Mouse (Mus musculus): ENCODE data around the gene Pold4. TPM values are rescaled to one million over a fixed set of nuclear protein-coding genes. Genes with fewer than 3 reads are reported as not detected.
A peak's percentile ranks its signal among the peaks of the same experiment; 100 is the strongest.

Gene Pold4
- polyA plus RNA-seq, 1 experiment from 2014 or later: 32.6 TPM

- Histone ChIP-seq H3K9me3 (ENCODE audit: control insufficient read depth, low read length) (no peaks in the 10 kb centered on the region), H3K36me3 (ENCODE audit: control insufficient read depth, insufficient read depth, low read length) (no peaks in the 10 kb centered on the region), H3K27me3 (ENCODE audit: control insufficient read depth, insufficient read depth, low read depth, low read length) (no peaks in the 10 kb centered on the region), H3K4me3 (ENCODE audit: low read length) (no peak overlapping the region), H3K4me1 (replicated peaks; ENCODE audit: control insufficient read depth, insufficient read depth, low read length) (peaks cover 5% of the 10 kb centered on the region), H3K27ac (ENCODE audit: low read length) (no peak overlapping the region), H3K4me2 (ENCODE audit: low read depth, low read length) (no peak overlapping the region), H3K9ac (ENCODE audit: low read length) (no peak overlapping the region)
- WGBS: 72% methylated on average over 11 of the region's 11 CpGs
- no peak for ATAC-seq (ENCODE audit: low read depth)
Observed at GRCm38 (mm10) chr19:4255583-4256162, 24.0 kb downstream of the Pold4 start.

- peak overlapping the region; percentile 87 for H3K4me2 ChIP-seq (ENCODE audit: low read depth, low read length)
- no peaks in the 10 kb centered on the region for H3K27me3 ChIP-seq (ENCODE audit: control insufficient read depth, insufficient read depth, low read depth, low read length)
- peak overlapping the region; percentile 71 for H3K4me3 ChIP-seq (ENCODE audit: low read length)
- H3K9me3 ChIP-seq (ENCODE audit: control insufficient read depth, low read length): no peaks in the 10 kb centered on the region
- WGBS: under 1% methylated on average over 41 of the region's 41 CpGs
- ATAC-seq (ENCODE audit: low read depth): peak; percentile 94
- H3K36me3 ChIP-seq (ENCODE audit: control insufficient read depth, insufficient read depth, low read length): no peaks in the 10 kb centered on the region
- peaks cover 5% of the 10 kb centered on the region for H3K4me1 ChIP-seq (replicated peaks; ENCODE audit: control insufficient read depth, insufficient read depth, low read length)
- H3K27ac ChIP-seq (ENCODE audit: low read length): 0 out of 2 replicates have a peak overlapping the region, but pooled peaks have one; percentile 10
- H3K9ac ChIP-seq (ENCODE audit: low read length): peak overlapping the region; percentile 70
Observed at GRCm38 (mm10) chr19:4257216-4257896, 25.7 kb downstream of the Pold4 start.

- ATAC-seq (ENCODE audit: low read depth): no peak; the same call in 1 of the 2 replicates
- peak overlapping the region; percentile 68 for H3K9ac ChIP-seq (ENCODE audit: low read length)
- no peaks in the 10 kb centered on the region for H3K9me3 ChIP-seq (ENCODE audit: control insufficient read depth, low read length)
- peaks cover 5% of the 10 kb centered on the region for H3K4me1 ChIP-seq (replicated peaks; ENCODE audit: control insufficient read depth, insufficient read depth, low read length)
- 19% methylated on average over 12 of the region's 12 CpGs for WGBS
- no peaks in the 10 kb centered on the region for H3K36me3 ChIP-seq (ENCODE audit: control insufficient read depth, insufficient read depth, low read length)
- peak overlapping the region; percentile 71 for H3K4me3 ChIP-seq (ENCODE audit: low read length)
- H3K4me2 ChIP-seq (ENCODE audit: low read depth, low read length): peak overlapping the region; percentile 87
- no peaks in the 10 kb centered on the region for H3K27me3 ChIP-seq (ENCODE audit: control insufficient read depth, insufficient read depth, low read depth, low read length)
- H3K27ac ChIP-seq (ENCODE audit: low read length): no peak overlapping the region; the same call in 1 of the 2 replicates
Observed at GRCm38 (mm10) chr19:4257897-4258252, 26.2 kb downstream of the Pold4 start.

DNA sequence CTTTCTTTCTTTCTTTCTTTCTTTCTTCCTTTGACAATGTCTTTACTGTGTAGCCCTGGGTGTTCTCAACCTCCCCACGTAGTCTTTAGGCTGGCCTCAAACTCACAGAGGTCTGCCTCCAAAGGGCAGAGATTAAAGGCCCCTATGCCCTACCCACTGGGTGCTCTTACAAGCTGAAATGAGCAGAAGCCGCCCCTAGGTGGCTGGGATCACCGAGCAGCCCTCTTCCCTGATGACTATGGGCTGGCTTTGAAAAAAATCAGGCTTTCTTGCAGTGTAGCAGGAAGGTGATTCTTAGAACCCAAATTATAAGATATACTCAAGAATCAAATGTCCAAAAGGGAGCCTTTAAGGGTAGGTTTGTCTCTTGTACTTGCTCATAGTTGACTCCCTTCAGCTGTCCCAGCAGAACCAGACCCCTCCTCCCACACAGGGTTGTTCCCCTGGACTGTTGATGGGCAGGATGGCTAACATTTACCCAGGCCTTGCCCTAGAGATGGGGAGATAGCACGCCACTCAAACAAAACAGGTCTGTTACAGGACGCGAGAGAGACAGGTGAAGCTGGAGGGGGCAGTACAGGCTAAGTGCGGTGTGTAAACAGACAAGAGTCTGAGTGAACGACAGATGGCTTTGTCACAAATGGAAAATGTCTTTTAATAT lies 29.5 kb downstream of the Pold4 start:
- Histone ChIP-seq H3K9me3 (ENCODE audit: control insufficient read depth, low read length) (no peaks in the 10 kb centered on the region), H3K9ac (ENCODE audit: low read length) (no peak overlapping the region), H3K4me1 (replicated peaks; ENCODE audit: control insufficient read depth, insufficient read depth, low read length) (peaks cover 8% of the 10 kb centered on the region), H3K4me3 (ENCODE audit: low read length) (no peak overlapping the region), H3K4me2 (ENCODE audit: low read depth, low read length) (no peak overlapping the region), H3K36me3 (ENCODE audit: control insufficient read depth, insufficient read depth, low read length) (no peaks in the 10 kb centered on the region), H3K27ac (ENCODE audit: low read length) (no peak overlapping the region), H3K27me3 (ENCODE audit: control insufficient read depth, insufficient read depth, low read depth, low read length) (no peaks in the 10 kb centered on the region)
- 41% methylated on average over 8 of the region's 8 CpGs for WGBS
- ATAC-seq (ENCODE audit: low read depth): no peak

DNA sequence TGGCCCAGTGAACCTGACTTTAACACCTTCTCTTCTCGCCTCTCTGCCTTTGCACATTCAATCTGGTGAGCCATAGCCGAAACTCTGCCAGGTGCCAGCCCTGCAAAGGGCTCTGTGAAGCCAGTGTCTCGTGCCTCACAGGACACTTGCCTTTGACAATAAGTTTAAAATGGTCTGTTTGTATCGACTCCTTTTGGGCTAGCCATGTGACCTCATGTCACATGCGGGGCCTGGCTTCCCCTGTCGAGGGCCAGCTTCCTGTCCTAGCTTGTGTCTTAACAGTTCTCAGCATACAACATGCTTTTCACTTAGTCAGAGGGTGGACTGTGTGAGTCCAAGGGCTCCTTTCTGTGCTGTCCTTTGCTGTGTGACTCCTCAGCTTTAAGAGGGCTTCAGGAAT lies 31.1 kb downstream of the Pold4 start:
- no peak for ATAC-seq (ENCODE audit: low read depth)
- no peak overlapping the region for H3K9ac ChIP-seq (ENCODE audit: low read length)
- WGBS: 58% methylated on average over 6 of the region's 6 CpGs
- peaks cover 8% of the 10 kb centered on the region; the same call in 1 of the 2 replicates for H3K4me1 ChIP-seq (replicated peaks; ENCODE audit: control insufficient read depth, insufficient read depth, low read length)
- no peak overlapping the region for H3K4me3 ChIP-seq (ENCODE audit: low read length)
- no peaks in the 10 kb centered on the region for H3K9me3 ChIP-seq (ENCODE audit: control insufficient read depth, low read length)
- H3K27me3 ChIP-seq (ENCODE audit: control insufficient read depth, insufficient read depth, low read depth, low read length): no peaks in the 10 kb centered on the region
- H3K27ac ChIP-seq (ENCODE audit: low read length): no peak overlapping the region
- no peaks in the 10 kb centered on the region for H3K36me3 ChIP-seq (ENCODE audit: control insufficient read depth, insufficient read depth, low read length)
- H3K4me2 ChIP-seq (ENCODE audit: low read depth, low read length): no peak overlapping the region

DNA sequence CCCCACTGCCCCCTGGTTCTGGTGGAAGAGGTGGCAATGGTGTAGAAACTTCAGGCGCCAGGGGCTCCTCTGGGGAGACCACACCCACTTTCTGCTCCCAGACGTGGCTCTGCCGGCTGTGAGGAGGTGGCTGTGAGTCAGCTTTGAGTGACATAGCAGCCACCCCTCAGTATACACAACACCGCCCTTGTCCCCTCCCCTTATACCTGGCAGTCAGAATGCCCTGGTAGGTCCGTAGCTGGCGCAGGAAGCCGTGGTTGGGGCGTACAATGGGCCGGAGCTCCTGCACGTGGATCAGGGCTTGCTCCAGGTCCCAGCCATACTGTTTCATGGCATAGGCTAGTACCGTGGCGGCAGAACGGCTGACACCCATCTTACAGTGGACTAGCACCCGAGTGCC lies 32.0 kb downstream of the Pold4 start:
- H3K27me3 ChIP-seq (ENCODE audit: control insufficient read depth, insufficient read depth, low read depth, low read length): no peaks in the 10 kb centered on the region
- H3K4me3 ChIP-seq (ENCODE audit: low read length): no peak overlapping the region
- no peak overlapping the region for H3K9ac ChIP-seq (ENCODE audit: low read length)
- peaks cover 6% of the 10 kb centered on the region; the same call in 1 of the 2 replicates for H3K4me1 ChIP-seq (replicated peaks; ENCODE audit: control insufficient read depth, insufficient read depth, low read length)
- WGBS: 40% methylated on average over 14 of the region's 14 CpGs
- no peaks in the 10 kb centered on the region for H3K36me3 ChIP-seq (ENCODE audit: control insufficient read depth, insufficient read depth, low read length)
- no peaks in the 10 kb centered on the region for H3K9me3 ChIP-seq (ENCODE audit: control insufficient read depth, low read length)
- H3K27ac ChIP-seq (ENCODE audit: low read length): no peak overlapping the region
- peak; percentile 46; the same call in 1 of the 2 replicates for ATAC-seq (ENCODE audit: low read depth)
- no peak overlapping the region for H3K4me2 ChIP-seq (ENCODE audit: low read depth, low read length)

GRCm38 (mm10) chr19:4264171-4264780 lies 32.6 kb downstream of the Pold4 start:
- Histone ChIP-seq H3K4me1 (replicated peaks; ENCODE audit: control insufficient read depth, insufficient read depth, low read length) (peaks cover 8% of the 10 kb centered on the region; the same call in 1 of the 2 replicates), H3K4me3 (ENCODE audit: low read length) (no peak overlapping the region), H3K27ac (ENCODE audit: low read length) (no peak overlapping the region), H3K9ac (ENCODE audit: low read length) (no peak overlapping the region), H3K9me3 (ENCODE audit: control insufficient read depth, low read length) (no peaks in the 10 kb centered on the region), H3K27me3 (ENCODE audit: control insufficient read depth, insufficient read depth, low read depth, low read length) (no peaks in the 10 kb centered on the region), H3K36me3 (ENCODE audit: control insufficient read depth, insufficient read depth, low read length) (no peaks in the 10 kb centered on the region), H3K4me2 (ENCODE audit: low read depth, low read length) (no peak overlapping the region)
- no peak for ATAC-seq (ENCODE audit: low read depth)
- WGBS: 91% methylated on average over 6 of the region's 6 CpGs

GRCm38 (mm10) chr19:4265956-4266355 lies 34.3 kb downstream of the Pold4 start:
- no peaks in the 10 kb centered on the region for H3K9me3 ChIP-seq (ENCODE audit: control insufficient read depth, low read length)
- no peak overlapping the region for H3K4me3 ChIP-seq (ENCODE audit: low read length)
- 58% methylated on average over 4 of the region's 4 CpGs for WGBS

More at GRCm38 (mm10) chr19:4265956-4266355, 34.3 kb downstream of the Pold4 start:
- H3K27ac ChIP-seq (ENCODE audit: low read length): no peak overlapping the region
- no peak overlapping the region for H3K9ac ChIP-seq (ENCODE audit: low read length)
- 0 out of 2 replicates have a peak, but pooled peaks cover 2% of the 10 kb centered on the region for H3K27me3 ChIP-seq (ENCODE audit: control insufficient read depth, insufficient read depth, low read depth, low read length)
- no peaks in the 10 kb centered on the region for H3K36me3 ChIP-seq (ENCODE audit: control insufficient read depth, insufficient read depth, low read length)
- peaks cover 8% of the 10 kb centered on the region; the same call in 1 of the 2 replicates for H3K4me1 ChIP-seq (replicated peaks; ENCODE audit: control insufficient read depth, insufficient read depth, low read length)
- H3K4me2 ChIP-seq (ENCODE audit: low read depth, low read length): no peak overlapping the region
- no peak for ATAC-seq (ENCODE audit: low read depth)
